Mouse (Mus musculus) left cerebral cortex, adult 9 months (tissue): ENCODE results near the gene Ccdc154.
"Not testable (repeated sequence)": the region's sequence is repeated elsewhere in the genome, so short reads cannot be mapped to it uniquely, and the experiment has no call there.

Source experiments
- DNase-seq, 2 experiments: peaks; one replicate each; pipeline ENCODE4 v3.0.0; 2022; ENCODE audit warnings: low spot score in 2 of 2

Gene Ccdc154

GRCm38 (mm10) chr17:25162161-25162560, at the start of gene Ccdc154:
Ccdc154 (plus strand) TSS chr17:25162461.
- DNase-seq = no peak

DNA sequence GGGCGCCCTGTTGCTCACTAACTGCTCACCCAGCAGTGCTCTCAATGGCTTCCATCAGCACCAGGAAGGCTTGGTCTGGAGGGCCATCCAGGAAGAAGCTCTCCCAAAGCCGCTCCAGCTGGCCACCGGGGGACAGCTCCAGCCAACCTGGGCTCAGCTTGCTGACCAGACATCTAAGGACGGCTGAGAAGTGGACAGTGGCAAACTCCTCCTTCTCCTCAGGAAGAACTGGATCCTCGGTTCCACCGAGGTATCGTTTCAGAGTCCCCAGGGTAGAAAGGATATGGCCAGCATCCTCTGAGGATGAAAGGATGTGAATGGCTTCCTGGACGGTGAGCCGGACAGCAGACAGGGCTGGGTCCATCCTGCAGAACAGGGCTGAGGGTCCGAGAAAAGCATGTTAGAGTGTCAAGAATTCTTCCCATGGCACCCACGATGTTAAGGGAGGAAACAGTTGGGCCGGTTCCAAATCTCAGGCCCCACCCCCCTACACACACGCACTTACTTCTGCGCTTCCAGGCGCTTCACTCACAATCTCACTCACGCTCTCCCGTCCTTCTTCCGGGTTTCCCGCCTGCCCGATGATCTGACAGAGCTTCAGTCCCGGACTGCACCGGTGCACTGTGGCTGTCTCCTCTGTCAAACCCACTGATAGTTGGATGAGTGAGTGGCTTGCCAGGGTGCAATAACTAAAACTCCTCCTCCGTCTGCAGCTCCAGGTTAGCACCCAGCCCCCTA, 47.2 kb upstream of the Ccdc154 start:
- no peak for DNase-seq

DNA sequence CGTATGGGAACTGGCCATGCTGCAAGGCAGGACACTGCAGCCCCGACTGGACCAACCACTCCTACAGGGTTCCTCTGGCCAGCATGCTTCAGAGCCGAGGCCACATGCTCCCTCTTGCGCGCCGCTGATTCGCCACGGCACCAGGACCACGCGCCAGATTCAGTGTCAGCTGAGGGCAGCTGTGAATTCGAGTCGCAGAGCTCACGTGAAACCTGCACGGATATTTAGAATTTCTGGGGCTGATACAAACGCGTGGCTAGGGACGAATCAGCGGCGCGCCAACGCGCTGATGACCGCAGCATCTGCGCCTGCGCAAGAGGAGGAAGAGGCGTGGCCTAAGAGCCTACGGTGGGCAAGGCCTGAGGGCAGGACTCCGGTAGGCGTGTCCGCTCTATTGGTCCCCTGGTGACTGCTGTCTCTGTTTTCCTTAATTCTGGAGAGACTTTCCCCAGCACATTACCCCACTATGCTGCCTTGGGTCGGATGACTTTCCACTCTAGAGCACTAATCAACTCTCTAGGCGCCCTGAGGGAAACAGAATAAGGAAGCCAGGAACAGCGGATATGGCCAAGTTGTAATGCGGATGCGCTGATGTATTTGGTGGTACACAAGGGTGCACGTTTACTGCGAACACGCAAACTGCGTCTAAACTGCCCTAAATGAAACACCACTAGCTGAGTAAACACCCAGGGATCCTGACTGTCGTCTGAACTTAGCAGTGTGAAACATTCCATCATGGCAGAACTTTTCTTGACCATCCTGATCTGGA, 46.4 kb upstream of the Ccdc154 start, which contains the start of gene Telo2:
Gene Telo2, minus strand, starts transcription at position 304 of the 769 bp plus-strand sequence.
- DNase-seq = peak; percentile 78 to 92

DNA sequence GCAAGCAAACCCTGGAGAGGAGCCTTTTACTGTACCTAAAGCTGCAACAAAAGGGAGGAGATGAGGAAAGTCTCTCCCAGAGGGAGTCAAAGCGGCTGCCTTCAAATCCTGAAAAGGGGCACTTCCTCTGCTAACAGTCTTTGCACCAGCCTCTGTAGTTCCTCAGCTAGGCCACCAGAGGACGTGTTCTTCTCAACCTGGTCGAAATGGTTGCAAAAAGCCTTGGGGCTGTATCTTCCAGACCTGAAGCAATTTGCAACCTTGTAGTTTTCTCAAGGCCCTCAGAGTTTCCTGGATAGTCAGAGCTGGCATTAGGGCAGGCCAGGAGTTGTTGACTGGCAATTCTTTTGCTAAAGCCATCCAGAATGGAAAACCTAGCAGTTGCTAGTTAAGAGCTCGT, 45.0 kb upstream of the Ccdc154 start:
- peak in 1 of 2 experiments; percentile 15 for DNase-seq

DNA sequence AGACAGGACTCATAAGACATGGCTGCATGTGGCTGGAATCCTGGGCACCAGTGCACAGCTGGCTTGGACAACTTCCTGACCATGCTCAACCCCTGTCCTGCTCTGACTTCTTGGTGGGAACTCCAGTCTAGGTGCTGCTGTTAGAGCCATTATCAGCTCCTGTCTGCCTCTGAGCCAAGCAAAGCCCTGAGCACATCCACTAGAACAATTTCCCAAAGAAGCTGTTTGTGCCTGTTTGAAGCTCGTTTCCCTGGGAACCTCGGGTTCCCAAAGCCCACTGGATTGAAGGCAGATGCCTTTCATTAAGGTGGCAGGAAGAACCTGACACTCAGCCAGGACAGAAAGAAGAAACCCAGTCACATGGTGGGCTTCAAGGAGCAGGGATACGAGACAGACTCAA, 41.9 kb upstream of the Ccdc154 start, which contains the start of gene Ptx4:
Gene Ptx4, plus strand, starts transcription at position 355 of the 400 bp plus-strand sequence.
- DNase-seq = no peak

DNA sequence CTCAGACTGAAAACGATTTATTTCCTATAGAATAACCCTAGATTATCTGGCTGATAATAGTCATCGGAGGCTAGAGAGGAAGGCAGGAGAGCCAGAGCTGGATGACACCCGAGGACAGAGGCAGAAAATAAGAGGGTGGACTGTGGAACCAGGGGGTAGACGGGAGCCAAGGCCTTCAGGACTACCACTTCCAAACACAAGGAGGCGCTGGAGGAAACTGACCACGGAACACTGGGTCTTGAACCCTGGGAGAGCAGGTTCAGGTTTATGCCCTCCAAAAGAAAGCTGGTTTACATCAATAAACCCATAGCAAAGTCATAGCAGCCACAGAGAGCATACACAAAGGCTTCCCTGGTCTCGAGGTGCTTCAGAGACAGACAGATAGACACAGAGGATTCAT, 38.3 kb upstream of the Ccdc154 start:
- DNase-seq = no peak

DNA sequence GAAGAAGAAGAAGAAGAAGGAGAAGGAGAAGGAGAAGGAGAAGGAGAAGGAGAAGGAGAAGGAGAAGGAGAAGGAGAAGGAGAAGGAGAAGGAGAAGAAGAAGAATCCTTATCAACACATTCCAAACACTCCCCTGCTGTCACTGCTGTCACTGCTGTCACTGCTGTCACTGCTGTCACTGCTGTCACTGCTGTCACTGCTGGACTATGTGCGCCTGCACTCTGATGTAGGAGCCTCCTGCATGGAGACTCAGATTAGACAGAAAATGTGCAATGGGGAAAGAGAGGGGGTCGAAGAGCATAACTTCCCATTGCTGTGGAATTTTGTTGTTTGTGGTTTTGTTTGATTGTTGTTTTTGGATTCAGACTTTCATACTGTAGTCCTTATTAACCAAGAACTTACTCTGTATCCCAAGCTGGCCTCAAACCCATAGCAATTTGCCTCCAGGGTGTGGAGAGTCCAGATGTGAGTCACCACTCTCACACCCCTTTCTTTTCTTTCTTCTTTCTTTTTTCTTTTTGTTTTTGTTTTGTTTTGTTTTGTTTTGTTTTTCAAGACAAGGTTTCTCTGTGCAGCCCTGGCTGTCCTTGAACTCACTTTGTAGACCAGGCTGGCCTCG, 36.7 kb upstream of the Ccdc154 start:
- DNase-seq = not testable (repeated sequence)

DNA sequence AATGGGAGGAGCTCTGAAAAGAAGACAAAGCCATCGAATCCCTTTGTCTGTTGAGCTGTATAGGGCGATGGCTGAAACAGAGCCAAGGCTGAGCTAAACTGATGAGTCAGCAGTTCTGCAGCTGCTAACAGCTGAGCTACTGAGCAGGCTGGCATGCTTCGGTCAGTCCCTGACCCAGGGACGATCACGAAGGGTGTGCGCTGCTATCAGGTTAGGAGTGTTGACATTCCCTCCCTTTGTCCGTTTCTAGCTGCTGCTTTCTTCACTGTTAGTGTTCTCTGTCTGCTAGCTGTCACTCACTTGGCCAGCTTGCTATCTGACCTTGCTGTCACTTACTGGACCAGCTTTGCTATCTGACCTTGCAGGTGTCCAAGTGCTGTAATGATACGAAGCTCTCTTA, 35.2 kb upstream of the Ccdc154 start:
- peak in 1 of 2 experiments; percentile 22 for DNase-seq

GRCm38 (mm10) chr17:25127681-25128080, 34.6 kb upstream of the Ccdc154 start:
- no peak for DNase-seq

GRCm38 (mm10) chr17:25130060-25130459, 32.2 kb upstream of the Ccdc154 start:
- no peak for DNase-seq

- peak; percentile 76 to 95 for DNase-seq
These were observed 29.0 kb upstream of the Ccdc154 start, which contains the start of gene Clcn7 for GRCm38 (mm10) chr17:25133275-25133698. Clcn7 (plus strand) TSS chr17:25133391.

GRCm38 (mm10) chr17:25135622-25136021, 26.6 kb upstream of the Ccdc154 start:
- no peak for DNase-seq

DNA sequence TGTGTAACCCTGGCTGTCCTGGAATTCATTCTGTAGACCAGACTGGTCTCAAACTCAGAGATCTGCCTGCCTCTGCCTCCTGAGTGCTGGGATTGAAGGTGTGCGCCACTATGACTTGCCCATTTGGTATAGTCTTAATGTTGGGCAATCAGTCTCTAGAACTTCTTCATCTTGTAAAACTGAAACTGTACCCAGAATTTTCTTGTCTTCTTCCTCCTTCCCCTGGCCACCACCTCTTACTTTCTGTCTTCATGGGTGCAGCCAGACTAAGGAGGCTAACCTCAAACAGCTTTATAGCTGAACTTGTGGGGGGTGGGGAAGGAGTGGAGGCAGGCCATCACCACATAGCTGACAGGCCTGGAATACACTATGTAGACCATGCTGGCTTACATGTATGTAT, 23.5 kb upstream of the Ccdc154 start:
- no peak for DNase-seq

GRCm38 (mm10) chr17:25139960-25140359, 22.3 kb upstream of the Ccdc154 start:
- no peak for DNase-seq

DNA sequence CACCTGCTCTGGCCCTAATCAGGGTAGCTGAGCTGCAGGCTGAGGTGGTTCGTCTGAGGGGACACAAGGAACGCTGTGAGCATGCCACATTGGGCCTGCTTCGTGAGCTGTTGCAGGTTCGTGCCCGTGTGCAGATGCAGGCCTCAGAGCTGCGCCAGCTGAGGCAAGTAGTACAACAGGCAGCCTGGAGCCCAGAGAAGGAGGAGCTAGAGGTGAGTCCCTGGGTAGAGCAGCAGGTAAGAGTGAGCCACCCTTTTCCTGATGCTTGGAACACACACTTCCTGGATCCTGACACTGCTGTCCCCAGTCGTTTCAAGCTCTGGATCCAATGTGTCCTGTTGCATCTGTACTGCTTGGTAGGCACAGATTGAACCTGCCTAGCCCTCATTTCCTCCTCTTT, 1.1 kb downstream of the Ccdc154 start:
- DNase-seq = no peak

GRCm38 (mm10) chr17:25164770-25165169, 2.5 kb downstream of the Ccdc154 start:
- no peak for DNase-seq

DNA sequence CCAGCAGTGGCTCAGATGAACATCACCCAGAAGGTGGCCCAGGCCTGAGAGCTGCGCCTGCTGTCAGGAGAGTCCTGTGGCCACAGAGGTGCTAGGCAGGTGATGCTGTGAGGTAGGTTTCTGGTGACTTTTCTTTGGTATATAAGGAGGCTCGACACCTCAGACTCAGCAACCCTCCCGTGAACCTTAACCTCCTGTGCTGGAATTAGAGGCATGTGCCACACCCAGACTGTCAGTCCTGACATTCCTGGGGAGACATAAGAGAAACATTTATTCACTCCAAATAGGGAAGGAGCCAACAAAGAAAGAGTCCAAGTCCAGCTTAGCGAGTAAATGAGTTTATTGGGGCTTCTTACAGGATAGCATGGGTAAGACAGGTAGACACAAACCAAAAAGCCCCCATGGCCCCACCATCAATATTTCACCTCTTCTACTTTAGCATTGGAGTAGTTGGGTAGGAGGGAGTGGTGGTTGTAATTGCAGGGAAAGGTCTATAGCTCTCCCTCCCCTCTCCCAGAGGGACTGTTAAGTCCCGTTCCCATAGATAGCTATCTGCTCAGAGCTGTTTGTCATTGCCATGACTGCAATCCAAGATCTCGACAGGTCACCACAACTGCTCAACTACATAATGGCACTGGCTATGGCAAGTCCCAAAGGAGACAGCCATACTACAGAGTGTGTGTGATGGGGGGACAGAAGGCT, 3.9 kb downstream of the Ccdc154 start:
- DNase-seq = no peak

GRCm38 (mm10) chr17:25169706-25170105, 7.4 kb downstream of the Ccdc154 start:
- DNase-seq = no peak

DNA sequence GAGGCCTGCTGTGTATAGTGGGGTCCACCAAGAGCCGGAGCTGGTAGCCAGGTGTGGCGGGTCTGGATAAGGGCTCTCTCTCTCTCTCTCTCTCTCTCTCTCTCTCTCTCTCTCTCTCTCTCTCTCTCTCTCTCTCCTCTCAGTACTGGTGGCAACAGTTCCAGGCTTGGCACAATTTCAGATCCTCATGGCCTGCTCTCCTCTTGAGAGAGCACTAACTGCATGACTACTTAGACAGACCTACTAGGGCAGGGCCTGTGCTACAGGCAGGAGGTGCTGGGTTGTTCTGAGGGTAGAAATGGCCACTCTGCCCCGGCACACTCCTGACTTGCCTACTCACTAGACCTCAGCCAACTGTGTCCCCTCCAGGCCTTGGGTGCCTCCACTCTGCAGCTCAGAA, 10.3 kb downstream of the Ccdc154 start:
- no peak for DNase-seq

DNA sequence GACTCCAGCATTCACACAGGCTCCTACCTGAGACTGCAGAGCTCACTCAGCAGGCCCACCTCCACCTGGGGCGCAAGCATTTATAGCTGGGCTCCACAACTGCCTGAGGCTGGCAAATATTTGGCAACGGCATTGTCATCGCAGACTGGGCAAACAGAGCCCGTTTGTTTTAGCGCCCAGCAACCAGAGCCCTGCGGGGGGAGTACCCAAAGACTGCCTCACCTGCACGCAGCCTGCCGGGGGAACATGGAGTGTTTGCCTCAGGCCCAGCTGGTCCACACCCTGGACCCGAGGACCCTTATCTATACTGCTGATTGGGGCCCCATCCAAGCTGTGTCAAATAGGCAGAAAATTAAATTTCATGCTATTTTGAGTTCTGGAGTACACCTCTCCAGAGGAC, 13.2 kb downstream of the Ccdc154 start, which contains the start of gene Gm38655:
Gene Gm38655, minus strand, starts transcription at position 61 of the 400 bp plus-strand sequence.
- DNase-seq = no peak

DNA sequence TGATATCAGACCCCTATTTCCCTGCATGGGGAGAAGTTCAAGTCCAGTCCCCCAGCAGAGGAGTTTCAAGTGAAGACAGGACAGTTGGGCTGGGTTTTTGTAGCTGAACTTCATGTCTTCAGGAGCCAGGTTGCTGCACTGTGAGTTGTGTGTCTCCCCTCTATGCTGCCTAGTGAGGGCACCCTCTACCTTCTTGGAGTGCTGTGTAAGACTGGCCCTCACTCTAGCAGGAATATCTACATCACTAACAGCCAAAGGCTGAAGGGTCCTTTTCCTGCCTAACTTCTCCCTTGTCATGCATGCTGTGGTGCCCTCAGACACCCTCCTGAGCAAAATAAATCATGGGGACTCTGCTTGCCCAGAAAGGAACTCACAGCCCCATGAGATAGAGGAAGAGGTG, 21.0 kb downstream of the Ccdc154 start:
- no peak for DNase-seq
